Mouse (Mus musculus): ENCODE measurements around the gene Pitpnc1. TPM values are rescaled to one million over a fixed set of nuclear protein-coding genes. Genes with fewer than 3 reads are reported as not detected.

Gene Pitpnc1
- polyA plus RNA-seq, 1 experiment = 0.74 TPM

GRCm38 (mm10) chr11:107230128-107230527 is 240.4 kb downstream of the Pitpnc1 start:
- H3K4me2 ChIP-seq (ENCODE audit: low read depth) = no peak overlapping the region
- H3K79me2 ChIP-seq (ENCODE audit: control insufficient read depth, insufficient read depth) = no peaks in the 10 kb centered on the region
- H3K4me3 ChIP-seq = no peak overlapping the region
- no peaks in the 10 kb centered on the region for H3K36me3 ChIP-seq (ENCODE audit: control insufficient read depth, insufficient read depth)
- no peak overlapping the region for H3ac ChIP-seq (ENCODE audit: control insufficient read depth, insufficient read length)
- no peak for TF ChIP-seq REST (IDR thresholded peaks at IDR 0.05; ENCODE audit: insufficient read depth, insufficient read length)
- no peak for TF ChIP-seq MYOD1 (IDR thresholded peaks at IDR 0.05; ENCODE audit: control insufficient read depth in 1 of 3, insufficient read length in 2 of 3, low read depth in 2 of 3)
- no peak for TF ChIP-seq POLR2A (IDR thresholded peaks at IDR 0.05; ENCODE audit: insufficient read length, low read depth)
- TF ChIP-seq MYOG (IDR thresholded peaks at IDR 0.05; ENCODE audit: control insufficient read depth in 1 of 3, insufficient read depth in 1 of 3, insufficient read length in 2 of 3, low read depth in 2 of 3) = no peak
- no peak for TF ChIP-seq MAX (IDR thresholded peaks at IDR 0.05; ENCODE audit: low read depth)
- no peak for TF ChIP-seq CEBPB (IDR thresholded peaks at IDR 0.05; ENCODE audit: insufficient read depth, poor library complexity, severe bottlenecking)
- TF ChIP-seq USF1 (IDR thresholded peaks at IDR 0.05; ENCODE audit: low read depth) = no peak
- no peak for TF ChIP-seq POLR2AphosphoS2 (IDR thresholded peaks at IDR 0.05; ENCODE audit: insufficient read length, low read depth)
- TF ChIP-seq E2F4 (IDR thresholded peaks at IDR 0.05; ENCODE audit: insufficient read depth) = no peak
- TF ChIP-seq TCF12 (IDR thresholded peaks at IDR 0.05; ENCODE audit: insufficient read depth, poor library complexity, severe bottlenecking) = no peak
- TF ChIP-seq SRF (IDR thresholded peaks at IDR 0.05; ENCODE audit: control insufficient read depth, insufficient read length, low read depth) = no peak
- no peak for TF ChIP-seq TCF3 (IDR thresholded peaks at IDR 0.05; ENCODE audit: insufficient read length, low read depth)
- H3K27me3 ChIP-seq (ENCODE audit: control insufficient read depth, insufficient read depth, insufficient read length) = peaks cover 9% of the 10 kb centered on the region

GRCm38 (mm10) chr11:107226431-107226830 is 244.1 kb downstream of the Pitpnc1 start:
- TF ChIP-seq MYOG (IDR thresholded peaks at IDR 0.05; ENCODE audit: control insufficient read depth in 1 of 3, insufficient read depth in 1 of 3, insufficient read length in 2 of 3, low read depth in 2 of 3) = no peak
- no peak for TF ChIP-seq CEBPB (IDR thresholded peaks at IDR 0.05; ENCODE audit: insufficient read depth, poor library complexity, severe bottlenecking)
- no peak for TF ChIP-seq POLR2AphosphoS2 (IDR thresholded peaks at IDR 0.05; ENCODE audit: insufficient read length, low read depth)
- TF ChIP-seq TCF3 (IDR thresholded peaks at IDR 0.05; ENCODE audit: insufficient read length, low read depth) = no peak
- TF ChIP-seq MAX (IDR thresholded peaks at IDR 0.05; ENCODE audit: low read depth) = no peak
- TF ChIP-seq TCF12 (IDR thresholded peaks at IDR 0.05; ENCODE audit: insufficient read depth, poor library complexity, severe bottlenecking) = no peak
- TF ChIP-seq E2F4 (IDR thresholded peaks at IDR 0.05; ENCODE audit: insufficient read depth) = no peak
- no peak for TF ChIP-seq MYOD1 (IDR thresholded peaks at IDR 0.05; ENCODE audit: control insufficient read depth in 1 of 3, insufficient read length in 2 of 3, low read depth in 2 of 3)
- no peak for TF ChIP-seq POLR2A (IDR thresholded peaks at IDR 0.05; ENCODE audit: insufficient read length, low read depth)
- Histone ChIP-seq H3K27me3 (ENCODE audit: control insufficient read depth, insufficient read depth, insufficient read length) (peaks cover 30% of the 10 kb centered on the region), H3K4me3 (no peak overlapping the region), H3K36me3 (ENCODE audit: control insufficient read depth, insufficient read depth) (no peaks in the 10 kb centered on the region), H3ac (ENCODE audit: control insufficient read depth, insufficient read length) (no peak overlapping the region), H3K79me2 (ENCODE audit: control insufficient read depth, insufficient read depth) (no peaks in the 10 kb centered on the region), H3K4me2 (ENCODE audit: low read depth) (no peak overlapping the region)

- Histone ChIP-seq H3K4me3 (no peak overlapping the region), H3K4me2 (ENCODE audit: low read depth) (no peak overlapping the region), H3K36me3 (ENCODE audit: control insufficient read depth, insufficient read depth) (no peaks in the 10 kb centered on the region), H3ac (ENCODE audit: control insufficient read depth, insufficient read length) (no peak overlapping the region), H3K79me2 (ENCODE audit: control insufficient read depth, insufficient read depth) (no peaks in the 10 kb centered on the region), H3K27me3 (ENCODE audit: control insufficient read depth, insufficient read depth, insufficient read length) (peaks cover 30% of the 10 kb centered on the region)
- TF ChIP-seq TCF3 (IDR thresholded peaks at IDR 0.05; ENCODE audit: insufficient read length, low read depth) (no peak), POLR2A (IDR thresholded peaks at IDR 0.05; ENCODE audit: insufficient read length, low read depth) (no peak), E2F4 (IDR thresholded peaks at IDR 0.05; ENCODE audit: insufficient read depth) (no peak), POLR2AphosphoS2 (IDR thresholded peaks at IDR 0.05; ENCODE audit: insufficient read length, low read depth) (no peak), USF1 (IDR thresholded peaks at IDR 0.05; ENCODE audit: low read depth) (no peak)
Observed at GRCm38 (mm10) chr11:107226013-107226412, 244.5 kb downstream of the Pitpnc1 start.

GRCm38 (mm10) chr11:107225301-107225700 is 245.2 kb downstream of the Pitpnc1 start:
- TF ChIP-seq TCF3 (IDR thresholded peaks at IDR 0.05; ENCODE audit: insufficient read length, low read depth) (no peak), TCF12 (IDR thresholded peaks at IDR 0.05; ENCODE audit: insufficient read depth, poor library complexity, severe bottlenecking) (no peak), POLR2AphosphoS2 (IDR thresholded peaks at IDR 0.05; ENCODE audit: insufficient read length, low read depth) (no peak), POLR2A (IDR thresholded peaks at IDR 0.05; ENCODE audit: insufficient read length, low read depth) (no peak), REST (IDR thresholded peaks at IDR 0.05; ENCODE audit: insufficient read depth, insufficient read length) (no peak), USF1 (IDR thresholded peaks at IDR 0.05; ENCODE audit: low read depth) (no peak), SRF (IDR thresholded peaks at IDR 0.05; ENCODE audit: control insufficient read depth, insufficient read length, low read depth) (no peak), E2F4 (IDR thresholded peaks at IDR 0.05; ENCODE audit: insufficient read depth) (no peak), CEBPB (IDR thresholded peaks at IDR 0.05; ENCODE audit: insufficient read depth, poor library complexity, severe bottlenecking) (no peak), MYOG (IDR thresholded peaks at IDR 0.05; ENCODE audit: control insufficient read depth in 1 of 3, insufficient read depth in 1 of 3, insufficient read length in 2 of 3, low read depth in 2 of 3) (no peak), MAX (IDR thresholded peaks at IDR 0.05; ENCODE audit: low read depth) (no peak), MYOD1 (IDR thresholded peaks at IDR 0.05; ENCODE audit: control insufficient read depth in 1 of 3, insufficient read length in 2 of 3, low read depth in 2 of 3) (no peak)
- Histone ChIP-seq H3K36me3 (ENCODE audit: control insufficient read depth, insufficient read depth) (no peaks in the 10 kb centered on the region), H3K79me2 (ENCODE audit: control insufficient read depth, insufficient read depth) (no peaks in the 10 kb centered on the region), H3ac (ENCODE audit: control insufficient read depth, insufficient read length) (no peak overlapping the region), H3K27me3 (ENCODE audit: control insufficient read depth, insufficient read depth, insufficient read length) (peaks cover 34% of the 10 kb centered on the region), H3K4me2 (ENCODE audit: low read depth) (no peak overlapping the region), H3K4me3 (no peak overlapping the region)

- Histone ChIP-seq H3K27me3 (ENCODE audit: control insufficient read depth, insufficient read depth, insufficient read length) (peaks cover 38% of the 10 kb centered on the region), H3K36me3 (ENCODE audit: control insufficient read depth, insufficient read depth) (no peaks in the 10 kb centered on the region), H3ac (ENCODE audit: control insufficient read depth, insufficient read length) (no peak overlapping the region), H3K4me3 (no peak overlapping the region), H3K79me2 (ENCODE audit: control insufficient read depth, insufficient read depth) (no peaks in the 10 kb centered on the region), H3K4me2 (ENCODE audit: low read depth) (no peak overlapping the region)
- TF ChIP-seq E2F4 (IDR thresholded peaks at IDR 0.05; ENCODE audit: insufficient read depth) = no peak
- no peak for TF ChIP-seq REST (IDR thresholded peaks at IDR 0.05; ENCODE audit: insufficient read depth, insufficient read length)
- TF ChIP-seq MAX (IDR thresholded peaks at IDR 0.05; ENCODE audit: low read depth) = no peak
- no peak for TF ChIP-seq POLR2AphosphoS2 (IDR thresholded peaks at IDR 0.05; ENCODE audit: insufficient read length, low read depth)
- no peak for TF ChIP-seq TCF3 (IDR thresholded peaks at IDR 0.05; ENCODE audit: insufficient read length, low read depth)
- TF ChIP-seq POLR2A (IDR thresholded peaks at IDR 0.05; ENCODE audit: insufficient read length, low read depth) = no peak
- TF ChIP-seq CEBPB (IDR thresholded peaks at IDR 0.05; ENCODE audit: insufficient read depth, poor library complexity, severe bottlenecking) = no peak
- TF ChIP-seq MYOG (IDR thresholded peaks at IDR 0.05; ENCODE audit: control insufficient read depth in 1 of 3, insufficient read depth in 1 of 3, insufficient read length in 2 of 3, low read depth in 2 of 3) = no peak
- TF ChIP-seq USF1 (IDR thresholded peaks at IDR 0.05; ENCODE audit: low read depth) = no peak
- TF ChIP-seq MYOD1 (IDR thresholded peaks at IDR 0.05; ENCODE audit: control insufficient read depth in 1 of 3, insufficient read length in 2 of 3, low read depth in 2 of 3) = no peak
- no peak for TF ChIP-seq TCF12 (IDR thresholded peaks at IDR 0.05; ENCODE audit: insufficient read depth, poor library complexity, severe bottlenecking)
- no peak for TF ChIP-seq SRF (IDR thresholded peaks at IDR 0.05; ENCODE audit: control insufficient read depth, insufficient read length, low read depth)
Observed at GRCm38 (mm10) chr11:107223667-107224214, 246.8 kb downstream of the Pitpnc1 start.
